Mouse (Mus musculus) myocyte (in vitro differentiated cells): ENCODE measurements around the gene Pard6b.

Experiments
- CEBPB ChIP-seq: IDR thresholded peaks from 2 replicates; pipeline ENCODE4 v1.6.1; 2011; ENCODE audit warnings: mild to moderate bottlenecking, moderate library complexity; ENCODE audit not compliant: poor library complexity, insufficient read depth, severe bottlenecking
- E2F4 ChIP-seq: IDR thresholded peaks from one replicate; pipeline ENCODE4 v1.6.1; 2011; ENCODE audit warnings: mild to moderate bottlenecking, control low read depth, moderate library complexity; ENCODE audit not compliant: insufficient read depth
- MAX ChIP-seq: IDR thresholded peaks from one replicate; pipeline ENCODE4 v1.6.1; 2011; ENCODE audit warnings: low read depth, mild to moderate bottlenecking, control low read depth
- MYOD1 ChIP-seq, 3 experiments: IDR thresholded peaks; one replicate each; pipeline ENCODE4 v1.6.1; 2011; ENCODE audit warnings: control low read depth in 2 of 3, low read depth in 2 of 3, mild to moderate bottlenecking in 2 of 3, moderate library complexity in 1 of 3; ENCODE audit not compliant: insufficient read length in 2 of 3, control insufficient read depth in 1 of 3
- POLR2A ChIP-seq: IDR thresholded peaks from one replicate; pipeline ENCODE4 v1.6.1; 2011; ENCODE audit warnings: low read depth, mild to moderate bottlenecking, control low read depth, moderate library complexity; ENCODE audit not compliant: insufficient read length
- POLR2AphosphoS2 ChIP-seq: IDR thresholded peaks from one replicate; pipeline ENCODE4 v1.6.1; 2011; ENCODE audit warnings: low read depth, control low read depth; ENCODE audit not compliant: insufficient read length
- SRF ChIP-seq: IDR thresholded peaks from one replicate; pipeline ENCODE4 v1.6.1; 2011; ENCODE audit warnings: low read depth; ENCODE audit not compliant: control insufficient read depth, insufficient read length
- TCF12 ChIP-seq: IDR thresholded peaks from one replicate; pipeline ENCODE4 v1.6.1; 2011; ENCODE audit warnings: mild to moderate bottlenecking, control low read depth; ENCODE audit not compliant: poor library complexity, insufficient read depth, severe bottlenecking
- USF1 ChIP-seq: IDR thresholded peaks from one replicate; pipeline ENCODE4 v1.6.1; 2011; ENCODE audit warnings: low read depth, mild to moderate bottlenecking, control low read depth, moderate library complexity

DNA sequence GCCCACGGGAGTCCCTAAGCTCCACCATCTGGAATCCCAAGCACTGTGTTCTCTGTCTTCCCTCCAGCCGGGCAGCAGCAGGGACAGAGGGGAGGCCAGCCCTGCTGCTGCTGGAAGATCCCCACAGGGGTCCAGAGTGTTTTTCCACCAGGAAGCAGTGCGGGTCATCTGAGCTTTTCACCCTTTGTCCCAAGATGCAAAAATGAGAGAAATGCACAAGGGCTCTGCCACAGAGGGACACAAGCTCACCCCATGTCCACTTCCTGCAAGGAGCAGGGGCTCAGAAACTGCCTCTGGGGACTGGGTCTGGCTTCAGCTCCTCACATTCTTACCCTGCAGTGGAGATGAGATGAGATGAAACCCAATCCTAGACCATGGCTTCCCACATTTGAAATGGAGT, 40.1 kb upstream of the Pard6b start:
- TF ChIP-seq SRF (no peak), MAX (no peak), POLR2AphosphoS2 (no peak), E2F4 (no peak), TCF12 (no peak), POLR2A (no peak), USF1 (no peak), CEBPB (no peak), MYOD1 (IDR thresholded peaks at IDR 0.05; ENCODE audit: control insufficient read depth in 1 of 3, insufficient read length in 2 of 3, low read depth in 2 of 3) (no peak)
